Mouse (Mus musculus) adipocyte (in vitro differentiated cells): ENCODE results near the gene Spef1.

Experiments
- DNase-seq: peaks from one replicate; pipeline ENCODE4 v3.0.0-alpha.2; 2016; ENCODE audit warnings: low spot score

Spef1 gene

DNA sequence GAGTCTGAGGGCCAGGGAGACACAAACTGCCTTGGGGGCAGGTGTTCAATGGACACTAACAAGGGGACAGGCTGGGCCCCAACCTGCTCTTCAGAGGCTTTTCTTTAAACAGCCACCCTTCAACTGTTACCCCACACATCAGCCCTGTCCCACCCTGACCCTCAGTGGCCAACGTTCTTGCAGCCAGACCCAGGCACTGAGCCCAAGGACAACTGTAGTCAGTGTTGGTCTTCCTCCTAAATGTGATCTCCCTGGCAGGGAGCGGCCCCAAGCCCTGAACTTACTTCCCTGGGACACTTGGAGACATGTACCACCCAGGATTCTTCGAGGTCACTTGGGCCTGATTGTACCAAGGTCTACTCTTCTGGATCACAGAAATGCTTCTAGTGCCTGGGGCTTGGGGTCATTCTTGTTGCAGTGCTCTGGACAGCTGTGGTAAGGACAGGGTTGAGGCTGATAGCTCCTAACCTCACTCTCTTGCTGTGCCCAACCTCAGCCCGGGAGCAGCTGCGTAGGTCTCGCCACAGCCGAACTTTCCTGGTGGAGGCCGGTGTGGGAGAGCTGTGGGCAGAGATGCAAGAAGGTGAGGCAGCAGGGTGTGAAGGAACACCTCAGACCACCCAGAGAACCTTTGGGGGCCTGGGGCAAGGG, 45.6 kb downstream of the Spef1 start:
- DNase-seq: no peak

GRCm38 (mm10) chr2:131140533-131140905, 46.6 kb downstream of the Spef1 start:
- no peak for DNase-seq

DNA sequence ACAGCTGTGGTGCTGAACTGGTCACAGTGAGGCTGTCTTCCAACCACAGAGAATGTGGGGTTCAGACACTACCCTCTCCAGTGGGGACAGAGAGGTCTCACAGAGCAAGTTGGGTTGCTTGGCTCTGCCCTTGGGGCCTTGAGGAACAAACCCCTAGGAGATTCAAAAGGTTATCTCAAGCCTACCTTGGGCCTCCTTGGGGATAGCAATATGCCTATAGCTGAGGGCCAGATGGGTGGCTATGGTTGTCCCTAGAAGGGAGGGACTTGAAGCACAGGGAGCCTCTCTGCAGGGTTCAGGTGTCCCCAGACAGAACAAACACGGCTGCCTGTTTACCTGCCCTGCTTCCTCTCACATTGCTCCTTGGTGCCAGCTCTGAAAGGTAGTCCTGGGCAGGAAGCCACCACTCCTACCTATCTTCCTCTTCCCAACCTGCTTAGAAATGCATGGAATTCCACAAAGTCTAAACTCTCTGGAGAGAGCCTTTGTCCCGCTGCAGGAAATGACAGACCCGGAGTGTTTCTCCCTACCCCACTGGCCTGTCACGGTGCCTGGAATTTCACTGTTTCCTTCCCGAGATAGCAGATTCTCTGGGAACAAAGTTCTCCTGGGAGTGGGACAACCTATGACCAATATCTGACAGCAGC, 47.1 kb downstream of the Spef1 start:
- DNase-seq: no peak

DNA sequence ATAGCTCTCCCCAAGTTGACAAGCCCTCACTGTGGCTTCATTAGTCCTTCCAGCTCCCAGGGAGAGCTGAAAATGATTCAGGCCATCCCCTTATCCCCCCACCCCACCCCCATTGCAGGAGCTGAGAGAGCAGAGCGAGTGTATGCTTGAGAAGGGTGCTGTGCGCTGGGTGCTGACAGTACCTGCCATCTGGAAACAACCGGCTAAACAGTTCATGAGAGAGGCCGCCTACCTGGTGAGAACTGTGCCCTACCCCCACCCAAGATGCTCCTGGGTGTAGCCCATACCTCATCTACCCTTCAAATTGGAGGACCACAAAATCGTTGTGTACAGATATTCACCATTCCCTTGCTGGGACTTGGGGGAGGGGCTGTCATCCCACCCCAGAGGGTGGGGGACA, 47.8 kb downstream of the Spef1 start:
- DNase-seq: no peak

- DNase-seq: no peak
These were observed 48.3 kb downstream of the Spef1 start for GRCm38 (mm10) chr2:131138760-131139159.

GRCm38 (mm10) chr2:131138296-131138695, 48.8 kb downstream of the Spef1 start:
- DNase-seq: no peak

GRCm38 (mm10) chr2:131135521-131136139, 51.5 kb downstream of the Spef1 start:
- DNase-seq: no peak

DNA sequence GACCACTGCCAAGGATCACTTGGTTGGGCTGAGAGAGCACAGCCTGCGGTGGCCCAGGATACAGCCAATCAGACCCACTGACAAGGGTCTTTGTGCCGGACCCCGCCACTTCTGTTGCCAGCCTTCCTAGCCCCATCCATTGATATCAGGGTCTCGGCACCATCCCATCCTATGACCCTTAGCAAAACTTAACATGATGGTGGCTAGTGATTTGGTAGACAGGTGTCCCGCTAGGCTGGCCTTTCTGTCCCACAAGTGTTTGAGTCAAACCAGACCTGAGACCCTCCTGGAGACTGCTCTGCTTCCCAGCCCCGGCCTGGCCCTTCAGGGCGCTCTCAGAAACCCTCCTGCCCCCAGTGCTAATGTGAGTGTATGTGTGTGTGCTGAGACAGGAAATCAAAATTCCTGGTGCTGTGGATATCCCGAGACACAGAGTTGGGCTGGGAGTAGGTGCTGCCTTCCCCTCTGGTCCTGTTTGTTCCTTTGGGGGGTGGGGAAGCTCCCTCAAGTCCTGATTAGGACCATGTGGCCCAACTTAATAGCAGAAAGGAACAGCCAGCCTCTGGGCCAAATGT, 52.2 kb downstream of the Spef1 start:
- no peak for DNase-seq

DNA sequence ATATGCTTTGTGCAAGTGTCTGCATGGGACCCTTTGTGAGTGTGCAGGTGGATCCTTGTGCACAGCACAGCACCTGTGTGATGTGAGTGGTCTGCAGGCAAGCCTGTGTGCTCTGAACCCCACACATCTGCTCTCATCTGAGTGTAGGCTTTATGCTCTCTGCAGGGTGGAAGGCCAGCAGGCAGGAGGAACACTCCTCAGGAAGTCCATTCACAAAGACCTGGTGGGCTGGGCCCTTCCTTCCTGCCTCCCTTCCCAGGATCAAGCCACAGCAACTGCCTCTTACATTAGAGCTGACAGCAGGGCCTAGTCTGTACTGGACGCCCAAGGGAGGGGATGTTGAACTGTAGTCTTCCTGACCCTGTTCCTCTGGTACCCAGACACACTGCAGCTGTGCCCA, 52.7 kb downstream of the Spef1 start:
- DNase-seq: no peak

DNA sequence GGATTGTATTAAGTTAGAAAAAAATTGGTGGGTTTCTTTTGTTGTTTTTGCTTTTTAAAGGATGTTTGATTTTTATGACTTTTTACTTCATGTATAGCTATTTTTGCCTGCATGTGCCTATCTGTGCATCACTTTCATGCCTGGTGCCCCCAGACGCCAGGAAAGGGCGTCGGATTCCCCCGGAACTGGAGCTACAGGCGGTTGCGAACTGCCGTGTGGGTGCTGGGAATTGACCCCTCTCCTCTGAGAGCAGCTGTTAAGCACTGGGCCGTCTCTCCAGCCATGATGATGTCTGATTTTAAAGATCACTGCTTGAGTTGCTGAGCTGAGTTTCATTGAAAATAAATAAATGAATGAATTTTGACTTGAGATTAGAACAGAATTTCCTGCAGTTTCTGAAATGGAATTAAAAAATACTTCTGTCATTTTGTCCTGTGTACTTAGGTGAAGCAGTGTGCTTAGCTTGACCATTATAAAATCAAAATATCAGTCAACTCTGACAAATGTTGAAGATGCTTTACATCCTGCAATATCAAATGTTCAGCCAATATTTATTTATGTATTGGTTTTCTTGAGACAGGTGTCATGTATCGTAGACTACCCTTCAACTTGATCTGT, 54.0 kb downstream of the Spef1 start, which contains the start of gene Gm11037:
TSS of gene Gm11037 (plus strand) at position 568 of the 618 bp plus-strand sequence.
- DNase-seq: no peak

- no peak for DNase-seq
These were observed 54.8 kb downstream of the Spef1 start for GRCm38 (mm10) chr2:131132111-131132888.

GRCm38 (mm10) chr2:131130849-131131248, 56.2 kb downstream of the Spef1 start:
- DNase-seq: no peak

- no peak for DNase-seq
These were observed 57.2 kb downstream of the Spef1 start for GRCm38 (mm10) chr2:131129836-131130235.

DNA sequence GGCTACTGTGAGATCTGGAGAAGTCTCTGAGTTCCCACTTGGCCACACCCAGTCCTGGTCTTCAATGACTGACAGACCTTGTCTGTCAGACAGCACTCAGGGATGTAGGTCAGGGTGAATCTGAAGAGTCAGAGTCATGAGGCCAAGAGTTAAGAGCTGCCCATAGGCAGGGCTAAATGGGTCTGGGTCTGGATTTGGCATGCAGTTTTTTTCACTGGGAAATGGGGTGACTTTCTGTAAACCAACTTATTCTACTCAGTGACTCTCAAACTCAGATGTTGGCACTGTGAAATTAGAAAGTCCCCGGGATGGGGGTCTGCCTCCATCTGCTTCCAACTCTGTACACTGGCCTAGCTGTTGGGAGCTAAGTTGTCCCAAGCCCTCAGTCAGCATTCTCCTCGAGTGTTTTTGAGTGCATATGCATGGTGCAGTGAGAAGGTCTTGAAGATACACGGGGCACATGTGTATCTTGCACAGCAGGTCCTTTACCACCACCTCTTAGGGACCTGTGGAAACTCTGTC, 58.4 kb downstream of the Spef1 start:
- DNase-seq: no peak

GRCm38 (mm10) chr2:131128211-131128610, 58.9 kb downstream of the Spef1 start:
- DNase-seq: no peak

DNA sequence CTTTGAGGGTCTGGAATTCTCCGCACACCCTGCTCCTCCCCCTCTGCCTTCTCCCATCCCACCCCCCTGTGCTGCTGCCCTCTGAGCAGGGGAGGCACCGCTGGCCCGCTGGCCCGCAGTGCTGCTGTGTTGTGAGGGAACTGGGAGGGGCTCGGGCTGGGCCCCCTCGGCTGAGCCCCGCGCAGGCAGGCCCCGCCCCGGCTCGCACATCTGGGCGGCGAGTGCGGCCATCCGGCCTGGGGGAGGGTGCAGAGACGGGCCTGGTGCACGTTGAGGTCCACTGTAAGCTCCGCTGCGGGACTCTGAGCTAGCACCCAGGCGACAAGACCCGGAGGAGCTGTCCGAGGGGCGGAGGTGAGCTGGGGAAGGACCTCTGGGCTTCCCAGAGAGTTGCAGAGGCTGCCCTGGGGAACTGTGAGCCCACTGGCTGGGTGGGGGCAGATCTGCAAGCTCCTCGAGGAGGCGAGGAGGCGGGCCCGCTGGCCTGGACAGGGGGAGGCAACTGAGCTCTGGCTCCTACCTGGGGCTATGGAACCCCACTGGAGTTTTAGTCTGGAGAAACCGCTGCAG, 59.8 kb downstream of the Spef1 start, which contains the start of gene Hspa12b:
TSS of gene Hspa12b (plus strand) at position 120 of the 570 bp plus-strand sequence.
- peak; percentile 39 for DNase-seq

DNA sequence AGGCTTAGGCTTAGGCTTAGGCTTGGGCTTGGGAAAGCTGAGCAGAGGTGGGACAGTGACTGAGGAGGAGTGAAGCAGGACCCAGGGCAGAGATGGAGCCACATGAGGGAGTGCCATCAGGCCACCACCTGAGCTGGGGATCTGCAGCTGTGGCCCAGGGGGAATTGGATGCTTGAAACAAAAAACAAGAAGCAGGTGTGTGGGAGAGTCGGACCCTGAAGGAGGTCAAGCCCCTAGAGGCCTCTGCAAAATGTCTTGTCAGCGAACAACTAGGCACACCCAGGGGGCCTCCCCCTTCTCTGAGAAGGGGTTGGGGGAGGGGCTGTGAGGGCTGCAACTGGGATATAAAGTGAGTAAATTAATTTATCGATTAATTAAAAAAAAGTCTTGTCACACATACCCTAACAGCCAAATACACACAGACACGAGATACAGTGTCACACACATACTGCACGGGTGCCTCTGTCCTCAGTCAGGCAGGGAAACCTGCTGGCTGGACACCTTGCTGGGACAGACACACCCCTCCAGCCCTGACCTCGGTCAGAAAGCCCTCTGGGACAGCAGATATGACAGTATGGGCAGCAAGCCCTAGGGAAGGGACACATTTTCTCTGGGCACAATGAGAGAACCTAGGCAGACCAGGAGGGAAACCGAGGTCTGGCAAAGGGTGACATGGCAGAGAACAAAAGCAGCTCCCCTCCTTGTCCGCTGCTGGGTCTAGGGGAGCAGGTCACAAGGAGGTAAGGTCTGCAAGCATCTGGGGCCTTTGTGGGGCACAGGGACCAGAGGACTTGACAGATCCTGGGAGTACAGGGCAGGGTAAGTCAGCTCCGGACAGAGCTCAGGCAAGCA, 60.9 kb downstream of the Spef1 start:
- no peak for DNase-seq

DNA sequence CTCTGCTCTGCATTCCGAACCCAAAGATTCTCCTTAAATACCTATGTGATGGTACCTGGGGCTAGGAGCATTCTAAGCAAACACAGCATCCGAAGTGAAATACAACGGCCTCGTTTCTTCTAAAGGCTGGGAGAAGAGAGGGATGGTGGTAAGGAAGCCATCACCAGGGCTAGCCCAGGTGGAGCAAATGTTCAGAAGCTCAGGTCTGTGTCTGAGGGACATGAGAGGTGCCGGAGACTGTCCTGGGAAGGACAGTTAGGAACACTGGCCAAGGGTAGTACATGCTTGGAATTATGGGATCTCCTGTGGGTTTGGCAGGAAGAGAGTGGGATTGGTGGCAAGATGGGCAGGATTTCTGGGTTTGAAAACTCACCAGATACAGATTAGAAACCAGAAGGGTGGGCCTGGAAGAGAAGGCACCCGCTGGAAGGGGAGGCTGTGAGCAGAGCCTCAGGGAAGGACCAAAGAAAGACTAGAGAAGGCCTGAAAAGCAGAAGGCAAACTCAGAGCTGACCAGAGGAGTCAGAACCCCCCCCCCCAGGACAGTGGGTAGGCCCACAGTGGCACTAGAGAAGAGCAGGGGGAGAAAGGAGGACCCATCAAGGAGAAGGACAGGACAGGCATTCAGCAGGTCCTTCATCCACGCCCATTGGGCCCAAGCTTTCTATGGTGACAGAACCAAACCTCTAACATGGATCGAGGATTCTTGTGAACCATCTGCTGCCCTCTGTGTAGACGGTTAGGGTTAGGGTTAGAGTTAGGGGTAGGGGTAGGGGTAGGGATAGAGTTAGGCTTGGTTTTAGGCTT, 61.7 kb downstream of the Spef1 start:
- no peak for DNase-seq

- no peak for DNase-seq
These were observed 62.9 kb downstream of the Spef1 start for GRCm38 (mm10) chr2:131124166-131124565.
